Mouse (Mus musculus) embryonic fibroblast, embryonic 13.5 days (primary cell): ENCODE measurements around the gene Mad2l1bp.

Experiments used
- CTCF ChIP-seq: IDR thresholded peaks from 2 replicates; pipeline ENCODE4 v1.5.1; 2011; ENCODE audit warnings: mild to moderate bottlenecking, control low read depth, low read length, moderate library complexity, borderline replicate concordance; ENCODE audit not compliant: insufficient read depth
- POLR2A ChIP-seq: IDR thresholded peaks from 2 replicates; pipeline ENCODE4 v1.6.1; 2011; ENCODE audit warnings: low read depth, mild to moderate bottlenecking, control low read depth, low read length, moderate library complexity

GRCm38 (mm10) chr17:46156680-46157079 lies 3.3 kb upstream of the Mad2l1bp start:
- TF ChIP-seq CTCF (no peak), POLR2A (no peak)
